7 mouse cellular contexts compared by ENCODE assay signal in the genomic region with DNA sequence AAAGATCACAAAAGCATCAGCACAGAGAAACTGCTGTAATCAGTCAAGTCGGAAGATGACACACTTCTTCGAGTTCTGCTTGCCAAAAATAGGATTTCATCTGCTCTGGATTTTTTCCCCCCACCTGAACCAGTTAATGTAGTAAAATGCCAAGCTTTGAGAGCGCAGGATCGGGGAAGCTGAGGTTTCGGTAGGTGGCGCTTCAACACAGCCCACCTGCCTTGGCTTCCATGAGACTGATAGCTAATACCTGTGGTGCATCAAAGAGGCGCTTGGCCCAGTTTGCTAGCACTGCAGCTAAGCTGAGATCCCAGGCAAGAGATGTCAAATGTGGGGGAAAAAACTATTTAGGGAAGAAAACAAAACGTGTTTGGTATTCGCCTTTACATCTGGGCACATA.
DNase-seq lines count a peak whose midpoint lies in the region; ATAC-seq lines count a peak whose summit lies in the region.

No protein-coding gene starts in this region.

- DNase-seq in ovary, postnatal 36 days (ENCODE audit: low spot score) = peak; percentile 8
- no peak for DNase-seq in ovary, postnatal 10 days (ENCODE audit: low spot score)
- DNase-seq in cerebellum, adult 18-20 months = peak; percentile 68 to 72
- peak; percentile 37 for DNase-seq in forelimb bud, embryonic 11.5 days (ENCODE audit: low read depth, low spot score)
- DNase-seq in layer of hippocampus, postnatal 25 days (ENCODE audit: extremely low spot score in 1 of 2, low spot score in 1 of 2) = peak; percentile 34 to 64
- peak; percentile 35 for DNase-seq in midbrain, embryonic 10.5 days (ENCODE audit: low spot score)

- no peaks in the 10 kb centered on the region for H3K4me1 ChIP-seq in midbrain, embryonic 10.5 days

- peaks cover 37% of the 10 kb centered on the region for H3K27me3 ChIP-seq in midbrain, embryonic 10.5 days (ENCODE audit: low read depth, poor library complexity, severe bottlenecking)

- no peak overlapping the region for H3K27ac ChIP-seq in midbrain, embryonic 10.5 days (replicated peaks)

- H3K36me3 ChIP-seq in midbrain, embryonic 10.5 days = no peaks in the 10 kb centered on the region

- H3K9me3 ChIP-seq in midbrain, embryonic 10.5 days (replicated peaks) = no peaks in the 10 kb centered on the region

- WGBS in midbrain, embryonic 10.5 days = 21% methylated on average over 9 of the region's 9 CpGs

- ATAC-seq in inflammation-experienced regulatory T-cells, adult 6 months = no peak

- H3K4me3 ChIP-seq in midbrain, embryonic 10.5 days = no peak overlapping the region
